Mouse (Mus musculus) hindbrain, embryonic 15.5 days (tissue): Measurements from ENCODE around the gene Mag. TPM values are rescaled to one million over a fixed set of nuclear protein-coding genes. Genes with fewer than 3 reads are reported as not detected.

Experiments used
- ATAC-seq: fragments of 200-750 bp; cut with Nextera tagmentation; 2 replicates; pipeline ENCODE4 v1.8.0; 2017; ENCODE audit warnings: low read depth, moderate number of reproducible peaks, moderate TSS enrichment; ENCODE audit not compliant: low FRiP score
- H3K27ac ChIP-seq: fragments of 300-500 bp; sonication (generic); replicated peaks from 2 replicates; pipeline ENCODE4 v1.5.1; 2015; ENCODE audit warnings: mild to moderate bottlenecking, inconsistent platforms
- H3K27me3 ChIP-seq: fragments of 300-500 bp; sonication (generic); 2 replicates; pipeline ENCODE4 v1.6.1; 2015; ENCODE audit warnings: control low read depth, inconsistent platforms
- H3K36me3 ChIP-seq: fragments of 300-500 bp; sonication (generic); 2 replicates; pipeline ENCODE4 v1.6.1; 2015; ENCODE audit warnings: control low read depth, inconsistent platforms
- H3K4me1 ChIP-seq: fragments of 300-500 bp; sonication (generic); replicated peaks from 2 replicates; pipeline ENCODE4 v1.6.1; 2015; ENCODE audit warnings: control low read depth, inconsistent platforms
- H3K4me2 ChIP-seq: fragments of 300-500 bp; sonication (generic); 2 replicates; pipeline ENCODE4 v1.6.1; 2015; ENCODE audit warnings: moderate library complexity, mild to moderate bottlenecking, inconsistent platforms
- H3K4me3 ChIP-seq: fragments of 300-500 bp; sonication (generic); 2 replicates; pipeline ENCODE4 v1.5.1; 2015; ENCODE audit warnings: mild to moderate bottlenecking, inconsistent platforms
- H3K9ac ChIP-seq: fragments of 300-500 bp; sonication (generic); 2 replicates; pipeline ENCODE4 v1.6.1; 2015; ENCODE audit warnings: inconsistent platforms
- H3K9me3 ChIP-seq: fragments of 300-500 bp; sonication (generic); 2 replicates; pipeline ENCODE4 v1.6.1; 2016; ENCODE audit warnings: control low read depth, inconsistent platforms
- WGBS: fragments of 180-500 bp; shearing (Covaris S2); methylation state at CpG from one replicate; pipeline ENCODE4 v1.1.7; 2015; 5-methylcytosine and 5-hydroxymethylcytosine counted together
- polyA plus RNA-seq: library from polyadenylated mRNA; unstranded; fragments of >200 nt; fragmentation: Nextera tagmentation; extraction: Ambion mirVana; gene quantifications from 2 replicates; pipeline ENCODE4 v1.2.1, GENCODE M21; 2015

Mag gene
- polyA plus RNA-seq = 4.1 and 5.0 TPM in 2 replicates

DNA sequence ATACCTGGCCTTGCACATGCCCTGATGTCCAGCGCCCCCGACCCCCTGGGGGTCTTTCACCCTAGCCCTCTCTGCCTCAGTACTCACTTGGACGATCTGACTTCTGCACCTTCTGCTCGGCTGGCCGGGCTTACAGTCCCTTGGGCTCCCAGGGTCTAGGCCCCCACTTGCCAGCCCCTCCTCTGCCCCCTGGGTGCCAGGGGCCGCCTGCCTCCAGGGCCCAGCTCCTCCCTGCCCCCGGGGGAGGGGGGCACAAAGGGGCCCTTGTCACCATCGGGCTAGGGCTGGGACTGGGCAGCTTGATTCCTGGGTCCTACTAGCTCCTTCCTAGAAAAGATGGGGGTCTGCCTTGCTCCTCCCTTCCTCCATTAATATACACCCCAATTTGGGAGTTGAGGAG, at the start of gene Mag:
Gene Mag (minus strand): TSS at position 142 of the 400 bp plus-strand sequence.
- Histone ChIP-seq H3K27ac (no peak within 1 kb of the TSS), H3K27me3 (no peaks in the 10 kb centered on the region), H3K9ac (no peak within 1 kb of the TSS), H3K4me2 (no peak within 1 kb of the TSS), H3K9me3 (no peaks in the 10 kb centered on the region), H3K4me3 (no peak within 1 kb of the TSS), H3K4me1 (no peaks in the 10 kb centered on the region), H3K36me3 (no peaks in the 10 kb centered on the region)
- ATAC-seq = no peak
- 75% methylated on average over 7 of the region's 8 CpGs for WGBS

DNA sequence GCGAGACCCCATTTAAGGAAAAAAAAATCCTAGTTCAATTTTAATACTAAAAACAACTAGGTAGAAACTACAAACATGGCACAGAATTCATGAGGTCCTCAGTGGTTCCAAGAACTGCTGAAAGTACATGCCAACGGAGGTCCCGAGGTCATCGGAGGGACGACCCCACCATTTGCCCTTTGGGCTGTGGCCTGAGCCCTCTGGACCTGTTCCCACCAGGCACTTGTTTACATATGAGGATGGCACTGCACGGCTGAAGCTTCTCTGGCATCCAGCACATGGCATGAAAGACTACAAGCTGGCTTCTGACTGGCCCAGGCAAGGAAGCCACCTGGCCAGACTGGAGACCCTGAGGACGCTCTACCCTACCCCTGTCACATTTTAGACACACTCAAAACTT, 49.7 kb upstream of the Mag start:
- ATAC-seq = no peak
- H3K9ac ChIP-seq = no peak overlapping the region
- no peaks in the 10 kb centered on the region for H3K36me3 ChIP-seq
- no peak overlapping the region for H3K4me3 ChIP-seq
- 0 out of 2 replicates have a peak, but pooled peaks cover 7% of the 10 kb centered on the region for H3K4me1 ChIP-seq
- H3K27me3 ChIP-seq = no peaks in the 10 kb centered on the region
- no peak overlapping the region for H3K4me2 ChIP-seq
- no peak overlapping the region for H3K27ac ChIP-seq
- no peaks in the 10 kb centered on the region for H3K9me3 ChIP-seq
- WGBS = 89% methylated on average over 7 of the region's 7 CpGs

DNA sequence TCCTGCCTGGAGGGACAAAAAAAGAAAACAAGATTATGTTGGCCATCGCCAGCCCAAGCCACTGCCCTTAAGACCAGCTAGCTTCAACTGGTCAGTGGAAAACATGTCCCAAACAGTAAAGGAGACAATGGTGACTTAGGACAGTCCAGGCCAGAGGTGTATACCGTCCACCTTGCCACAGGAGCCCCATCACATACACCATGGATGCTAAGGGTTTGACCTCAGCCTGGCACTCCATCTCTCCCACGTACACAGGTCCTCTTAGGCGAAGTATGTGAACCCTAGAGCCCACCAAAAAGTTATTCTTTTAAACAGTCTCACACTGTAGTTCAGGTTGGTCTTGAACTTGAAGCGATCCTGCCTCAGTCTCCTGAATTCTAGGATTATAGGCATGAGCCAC, 48.2 kb upstream of the Mag start:
- no peaks in the 10 kb centered on the region for H3K27me3 ChIP-seq
- no peak overlapping the region for H3K27ac ChIP-seq
- H3K4me1 ChIP-seq = peaks cover 16% of the 10 kb centered on the region
- H3K36me3 ChIP-seq = no peaks in the 10 kb centered on the region
- H3K9me3 ChIP-seq = no peaks in the 10 kb centered on the region
- WGBS = 95% methylated on average over 5 of the region's 5 CpGs
- H3K4me2 ChIP-seq = no peak overlapping the region
- H3K9ac ChIP-seq = no peak overlapping the region
- no peak overlapping the region for H3K4me3 ChIP-seq
- no peak for ATAC-seq

DNA sequence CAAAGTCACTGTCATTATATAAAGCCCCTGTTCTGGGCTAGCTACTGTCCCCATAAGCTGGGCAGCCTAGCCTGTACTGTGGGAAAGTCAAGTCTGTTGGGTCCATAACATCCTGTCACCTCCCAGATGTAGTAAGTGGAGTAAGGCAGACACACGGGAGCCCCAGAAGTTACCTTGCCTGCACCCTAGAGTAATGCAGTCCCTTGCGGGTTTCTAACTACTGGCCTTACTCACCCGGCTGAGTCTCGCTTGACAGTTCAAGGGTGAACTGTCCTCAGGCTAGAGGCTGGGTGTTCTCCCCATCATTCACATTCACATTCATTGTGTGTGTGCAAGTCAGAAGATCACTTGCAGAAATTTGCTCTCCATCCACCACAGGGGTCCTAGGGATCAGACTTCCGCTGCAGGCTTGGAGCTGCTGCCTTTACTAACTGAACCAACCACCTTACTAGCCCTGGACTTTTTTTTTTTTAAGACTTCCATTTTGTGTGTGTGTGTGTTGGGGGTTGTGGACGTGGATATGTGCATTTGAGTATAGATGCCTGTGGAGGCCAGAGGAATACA, 45.2 kb upstream of the Mag start:
- no peaks in the 10 kb centered on the region for H3K27me3 ChIP-seq
- ATAC-seq = no peak
- no peak overlapping the region for H3K4me2 ChIP-seq
- no peak overlapping the region for H3K4me3 ChIP-seq
- WGBS = 90% methylated on average over 6 of the region's 6 CpGs
- H3K9me3 ChIP-seq = no peaks in the 10 kb centered on the region
- H3K4me1 ChIP-seq = peaks cover 27% of the 10 kb centered on the region
- H3K36me3 ChIP-seq = no peaks in the 10 kb centered on the region
- no peak overlapping the region for H3K9ac ChIP-seq
- no peak overlapping the region for H3K27ac ChIP-seq

- no peaks in the 10 kb centered on the region for H3K9me3 ChIP-seq
- H3K4me2 ChIP-seq = peak overlapping the region; percentile 50
- no peak overlapping the region for H3K4me3 ChIP-seq
- H3K4me1 ChIP-seq = peaks cover 28% of the 10 kb centered on the region
- ATAC-seq = no peak
- H3K27me3 ChIP-seq = no peaks in the 10 kb centered on the region
- H3K27ac ChIP-seq = no peak overlapping the region
- 99% methylated on average over 9 of the region's 9 CpGs for WGBS
- H3K9ac ChIP-seq = no peak overlapping the region
- H3K36me3 ChIP-seq = peaks cover 8% of the 10 kb centered on the region
These were observed 44.3 kb upstream of the Mag start for GRCm38 (mm10) chr7:30958866-30959487.

DNA sequence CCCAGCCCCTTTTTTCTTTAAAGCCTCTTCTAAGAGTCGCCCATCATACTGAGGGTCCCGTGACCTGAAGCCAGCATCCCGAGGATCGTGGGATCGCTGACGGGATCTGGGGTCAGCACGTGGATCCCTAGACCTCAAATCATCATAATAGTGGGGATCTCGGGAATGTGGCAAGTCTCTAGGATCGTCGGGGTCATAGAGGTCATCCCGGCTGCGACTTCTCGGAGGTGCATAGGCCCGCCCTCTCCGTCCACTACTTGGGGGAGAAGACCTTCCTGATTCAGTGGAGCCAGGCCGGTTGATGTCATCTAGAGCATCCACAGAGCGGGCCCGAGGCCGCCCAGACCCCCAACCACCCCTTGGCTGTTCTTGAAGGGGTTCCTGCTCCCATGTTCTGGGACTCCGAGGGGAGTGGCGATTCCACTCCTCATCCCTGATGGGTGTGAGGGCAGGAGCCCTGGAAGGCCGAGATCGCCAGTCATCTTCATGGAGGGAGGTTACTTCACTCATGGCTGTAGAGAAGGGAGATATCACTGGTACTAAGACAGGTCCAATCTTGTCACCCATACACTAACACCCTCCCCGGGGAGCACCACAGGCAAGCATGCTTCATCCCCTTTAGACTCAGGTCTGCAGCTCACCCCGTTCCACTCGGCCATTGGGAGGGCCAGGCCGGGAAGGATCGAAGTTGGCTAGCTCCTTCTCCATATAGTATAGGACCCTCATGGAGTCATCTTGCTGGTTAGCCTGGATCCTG, 43.6 kb upstream of the Mag start:
- H3K27ac ChIP-seq = peak overlapping the region; percentile 99
- no peaks in the 10 kb centered on the region for H3K27me3 ChIP-seq
- no peaks in the 10 kb centered on the region for H3K9me3 ChIP-seq
- peaks cover 28% of the 10 kb centered on the region for H3K4me1 ChIP-seq
- no peak for ATAC-seq
- peaks cover 15% of the 10 kb centered on the region for H3K36me3 ChIP-seq
- peak overlapping the region; percentile 89 for H3K9ac ChIP-seq
- peak overlapping the region; percentile 81 for H3K4me3 ChIP-seq
- WGBS = 68% methylated on average over 28 of the region's 28 CpGs
- peak overlapping the region; percentile 50 for H3K4me2 ChIP-seq

GRCm38 (mm10) chr7:30957367-30957783, 42.7 kb upstream of the Mag start:
- Histone ChIP-seq H3K4me2 (peak overlapping the region; percentile 50), H3K4me1 (peaks cover 28% of the 10 kb centered on the region), H3K4me3 (peak overlapping the region; percentile 81), H3K9ac (peak overlapping the region; percentile 89), H3K36me3 (peaks cover 23% of the 10 kb centered on the region), H3K27me3 (no peaks in the 10 kb centered on the region), H3K9me3 (no peaks in the 10 kb centered on the region), H3K27ac (peak overlapping the region; percentile 99)
- ATAC-seq = peak; percentile 77
- WGBS = under 1% methylated on average over 43 of the region's 43 CpGs

GRCm38 (mm10) chr7:30956756-30957366, 42.2 kb upstream of the Mag start, which contains the start of gene Usf2:
Usf2 (minus strand) TSS chr7:30956803.
- peak within 1 kb of the TSS; percentile 81 for H3K4me3 ChIP-seq

DNA sequence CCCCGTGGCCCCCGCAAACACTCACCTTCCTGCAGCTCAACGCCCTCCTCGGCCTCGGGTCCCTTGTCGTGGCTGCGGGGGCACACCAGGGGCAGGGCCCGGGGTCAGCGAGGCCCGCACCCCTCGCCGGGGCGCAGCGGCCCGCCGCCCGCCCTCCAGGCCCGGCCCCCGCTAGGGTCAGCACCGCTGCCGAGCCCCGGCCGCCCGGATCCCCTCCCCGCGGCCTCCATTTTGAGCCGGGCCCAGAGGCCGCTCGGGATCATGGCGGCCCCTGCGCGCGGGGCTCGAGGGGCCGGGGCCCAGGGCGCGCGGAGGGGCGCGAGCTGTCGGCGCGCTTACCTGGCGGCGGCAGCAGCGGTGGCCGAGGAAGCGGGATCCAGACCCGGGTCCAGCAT, 41.7 kb upstream of the Mag start:
- Histone ChIP-seq H3K4me3 (peak overlapping the region; percentile 81), H3K4me2 (peak overlapping the region; percentile 86), H3K27me3 (no peaks in the 10 kb centered on the region), H3K36me3 (peaks cover 26% of the 10 kb centered on the region), H3K4me1 (peaks cover 28% of the 10 kb centered on the region), H3K27ac (peak overlapping the region; percentile 99), H3K9ac (peak overlapping the region; percentile 89), H3K9me3 (no peaks in the 10 kb centered on the region)
- 1% methylated on average over 20 of the region's 49 CpGs for WGBS
- peak; percentile 17 for ATAC-seq

More at GRCm38 (mm10) chr7:30956756-30957366, 42.2 kb upstream of the Mag start, which contains the start of gene Usf2:
- no peaks in the 10 kb centered on the region for H3K27me3 ChIP-seq
- peaks cover 28% of the 10 kb centered on the region for H3K4me1 ChIP-seq
- H3K4me2 ChIP-seq = peak within 1 kb of the TSS; percentile 86
- ATAC-seq = peak; percentile 63
- peak within 1 kb of the TSS; percentile 99 for H3K27ac ChIP-seq
- no peaks in the 10 kb centered on the region for H3K9me3 ChIP-seq
- 0% methylated on average over 21 of the region's 82 CpGs for WGBS
- peak within 1 kb of the TSS; percentile 89 for H3K9ac ChIP-seq
- peaks cover 26% of the 10 kb centered on the region for H3K36me3 ChIP-seq

DNA sequence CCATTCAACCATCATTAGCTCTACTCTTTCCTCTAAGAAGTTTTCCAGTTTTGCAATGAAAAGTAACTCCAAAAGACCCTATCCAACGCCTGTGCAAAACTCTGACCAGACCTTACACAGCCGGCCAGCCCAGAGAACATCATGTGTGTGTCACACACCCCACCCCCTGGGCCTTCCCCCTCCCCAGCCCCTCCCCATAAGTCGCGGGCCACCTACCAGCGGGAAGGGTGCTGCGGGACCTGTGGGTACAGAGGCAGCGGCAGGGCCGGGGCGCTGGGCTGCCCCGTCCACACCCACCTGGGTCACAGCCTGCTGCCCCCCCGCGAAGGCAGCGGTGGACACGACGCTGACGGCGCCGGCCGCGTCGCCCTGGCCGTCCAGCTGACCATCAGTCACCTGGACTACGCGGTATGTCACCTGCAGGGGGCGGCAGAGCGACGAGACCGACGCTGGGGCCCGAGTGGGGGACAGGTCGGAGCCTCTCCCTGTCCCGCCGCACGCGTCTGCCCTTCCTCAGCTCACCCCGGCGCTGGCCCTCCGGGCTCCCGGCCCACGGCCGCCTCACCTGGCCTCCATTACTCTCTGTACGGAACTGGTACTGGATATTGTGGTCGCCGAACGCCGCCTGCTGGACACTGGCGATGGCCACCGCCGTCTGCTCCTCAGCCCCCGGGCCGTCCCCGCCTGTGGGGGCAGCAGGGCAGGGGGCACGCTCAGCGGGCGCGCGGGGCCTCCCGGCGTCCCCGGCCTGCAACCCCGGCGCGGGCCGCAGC, 41.1 kb upstream of the Mag start:
- H3K27me3 ChIP-seq = no peaks in the 10 kb centered on the region
- peaks cover 28% of the 10 kb centered on the region for H3K4me1 ChIP-seq
- H3K4me3 ChIP-seq = peak overlapping the region; percentile 81
- peaks cover 26% of the 10 kb centered on the region for H3K36me3 ChIP-seq
- H3K27ac ChIP-seq = peak overlapping the region; percentile 99
- 1% methylated on average over 60 of the region's 64 CpGs for WGBS
- peak overlapping the region; percentile 86 for H3K4me2 ChIP-seq
- peak; percentile 59 for ATAC-seq
- peak overlapping the region; percentile 89 for H3K9ac ChIP-seq
- H3K9me3 ChIP-seq = no peaks in the 10 kb centered on the region

GRCm38 (mm10) chr7:30954971-30955520, 40.4 kb upstream of the Mag start:
- Histone ChIP-seq H3K36me3 (peaks cover 31% of the 10 kb centered on the region), H3K27ac (peak overlapping the region; percentile 99; the same call in 1 of the 2 replicates), H3K4me2 (peak overlapping the region; percentile 86), H3K9me3 (no peaks in the 10 kb centered on the region), H3K27me3 (no peaks in the 10 kb centered on the region), H3K9ac (0 out of 2 replicates have a peak overlapping the region, but pooled peaks have one; percentile 89), H3K4me3 (peak overlapping the region; percentile 81), H3K4me1 (peaks cover 25% of the 10 kb centered on the region)
- WGBS = 82% methylated on average over 12 of the region's 12 CpGs
- no peak for ATAC-seq
